7 mouse cellular contexts compared by ENCODE assay signal in the genomic region with DNA sequence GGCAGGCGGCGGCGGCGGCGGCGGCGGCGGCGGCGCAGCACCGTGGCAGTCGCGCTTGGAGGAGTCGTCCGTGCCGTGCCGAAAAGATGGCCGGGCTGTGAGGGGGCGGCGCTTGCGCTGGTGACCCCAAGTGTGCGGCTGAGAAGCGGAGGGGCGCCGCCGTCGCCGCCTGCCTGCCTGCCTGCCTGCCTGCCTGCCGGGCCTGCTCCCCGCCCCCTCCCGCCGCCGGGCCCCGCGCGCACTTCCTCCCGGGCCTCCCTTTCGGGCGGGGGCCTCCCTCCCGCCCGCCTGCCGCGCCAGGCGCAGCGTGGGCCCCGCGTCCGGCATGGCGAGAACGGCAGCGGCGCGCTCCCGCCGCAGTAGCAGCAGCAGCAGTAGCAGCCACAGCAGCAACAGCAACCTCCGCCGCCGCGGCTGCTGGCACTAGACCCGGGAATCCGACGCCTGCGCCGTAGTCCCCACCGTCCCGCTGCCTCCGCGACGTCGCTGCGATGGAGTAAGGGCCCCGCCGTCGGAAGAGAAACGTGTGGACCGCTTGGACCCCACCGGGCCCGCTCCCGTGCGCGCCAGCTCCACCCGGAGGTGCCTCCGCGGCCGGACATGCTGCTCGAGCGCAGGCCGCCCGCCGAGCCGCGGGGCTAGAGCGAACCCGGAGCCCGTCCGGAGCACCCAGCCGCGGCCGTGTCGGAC. TPM values are rescaled to one million over a fixed set of nuclear protein-coding genes. Genes with fewer than 3 reads are reported as not detected.
A peak's percentile ranks its signal among the peaks of the same experiment; 100 is the strongest.
DNase-seq lines count a peak whose midpoint lies in the region; ATAC-seq and TF ChIP-seq lines count a peak whose summit lies in the region.

No protein-coding gene starts in this region.

- peak overlapping the region; percentile 89 for H3K4me3 ChIP-seq in intestine, postnatal 0 days (ENCODE audit: low read depth, low read length)
- H3K4me3 ChIP-seq in limb, embryonic 11.5 days (ENCODE audit: low read depth, low read length), result peak overlapping the region; percentile 97
- peak overlapping the region; percentile 81 for H3K4me3 ChIP-seq in midbrain, embryonic 13.5 days (replicated peaks)
- peak overlapping the region; percentile 92 for H3K4me3 ChIP-seq in small intestine, adult 2 months (ENCODE audit: low read depth, low read length)

- peak; percentile 68 for ATAC-seq in intestine, postnatal 0 days
- ATAC-seq in limb, embryonic 11.5 days (ENCODE audit: insufficient number of reproducible peaks, low FRiP score, low TSS enrichment, low read depth), result peak; percentile 70
- ATAC-seq in midbrain, embryonic 13.5 days, result peak; percentile 73

- peak; percentile 50 for TF ChIP-seq POLR2A in small intestine, adult 2 months (IDR thresholded peaks at IDR 0.05; ENCODE audit: low read depth, low read length)

- H3K4me2 ChIP-seq in intestine, postnatal 0 days (replicated peaks; ENCODE audit: low read depth), result peak overlapping the region; percentile 83
- peak overlapping the region; percentile 87 for H3K4me2 ChIP-seq in limb, embryonic 11.5 days (ENCODE audit: low read depth, severe bottlenecking)
- peak overlapping the region; percentile 95 for H3K4me2 ChIP-seq in midbrain, embryonic 13.5 days (replicated peaks)

- H3K9ac ChIP-seq in intestine, postnatal 0 days (ENCODE audit: low read depth, low read length), result peak overlapping the region; percentile 92
- H3K9ac ChIP-seq in limb, embryonic 11.5 days (ENCODE audit: low read length), result peak overlapping the region; percentile 97
- peak overlapping the region; percentile 99 for H3K9ac ChIP-seq in midbrain, embryonic 13.5 days (replicated peaks)

- H3K9me3 ChIP-seq in intestine, postnatal 0 days (ENCODE audit: control insufficient read depth), result no peaks in the 10 kb centered on the region
- no peaks in the 10 kb centered on the region for H3K9me3 ChIP-seq in limb, embryonic 11.5 days (ENCODE audit: control insufficient read depth, low read length)
- H3K9me3 ChIP-seq in midbrain, embryonic 13.5 days, result no peaks in the 10 kb centered on the region

- peak; percentile 94 for DNase-seq in adrenal gland, adult 2 months
- peak; percentile 51 for DNase-seq in embryo, embryonic 11.5 days (ENCODE audit: low read depth, low spot score)
- peak; percentile 74 to 82 for DNase-seq in gastrocnemius, postnatal 4 days (ENCODE audit: low spot score in 2 of 2)
- DNase-seq in limb, embryonic 11.5 days (ENCODE audit: low spot score), result peak; percentile 86

- H3K36me3 ChIP-seq in intestine, postnatal 0 days (ENCODE audit: control insufficient read depth, insufficient read depth), result no peaks in the 10 kb centered on the region
- H3K36me3 ChIP-seq in limb, embryonic 11.5 days (ENCODE audit: control insufficient read depth, insufficient read depth, low read length), result no peaks in the 10 kb centered on the region
- no peaks in the 10 kb centered on the region for H3K36me3 ChIP-seq in midbrain, embryonic 13.5 days
- H3K36me3 ChIP-seq in small intestine, adult 2 months (ENCODE audit: control insufficient read depth, insufficient read depth, low read length), result no peaks in the 10 kb centered on the region

- H3K4me1 ChIP-seq in intestine, postnatal 0 days (replicated peaks; ENCODE audit: control insufficient read depth, insufficient read depth, low read length), result peaks cover 8% of the 10 kb centered on the region; the same call in 1 of the 2 replicates
- peaks cover 18% of the 10 kb centered on the region for H3K4me1 ChIP-seq in limb, embryonic 11.5 days (ENCODE audit: control insufficient read depth, insufficient read depth, low read length)
- peaks cover 33% of the 10 kb centered on the region for H3K4me1 ChIP-seq in midbrain, embryonic 13.5 days (replicated peaks)
- H3K4me1 ChIP-seq in small intestine, adult 2 months (ENCODE audit: control insufficient read depth, insufficient read depth, insufficient read length, low read length), result peaks cover 10% of the 10 kb centered on the region; the same call in 1 of the 2 replicates

- under 1% methylated on average over 73 of the region's 100 CpGs for WGBS in intestine, postnatal 0 days
- under 1% methylated on average over 61 of the region's 100 CpGs for WGBS in limb, embryonic 11.5 days
- under 1% methylated on average over 64 of the region's 100 CpGs for WGBS in midbrain, embryonic 13.5 days
- WGBS in small intestine, adult 2 months, result under 1% methylated on average over 98 of the region's 100 CpGs

- H3K27ac ChIP-seq in intestine, postnatal 0 days (ENCODE audit: low read depth, low read length), result peak overlapping the region; percentile 99
- peak overlapping the region; percentile 97 for H3K27ac ChIP-seq in limb, embryonic 11.5 days (replicated peaks; ENCODE audit: low read depth, low read length)
- peak overlapping the region; percentile 99 for H3K27ac ChIP-seq in midbrain, embryonic 13.5 days
- H3K27ac ChIP-seq in small intestine, adult 2 months (ENCODE audit: insufficient read depth, low read depth, low read length), result peak overlapping the region; percentile 98

- no peaks in the 10 kb centered on the region for H3K27me3 ChIP-seq in intestine, postnatal 0 days (replicated peaks; ENCODE audit: control insufficient read depth, insufficient read depth, low read length)
- H3K27me3 ChIP-seq in limb, embryonic 11.5 days (ENCODE audit: control insufficient read depth, insufficient read depth, low read length), result no peaks in the 10 kb centered on the region
- H3K27me3 ChIP-seq in midbrain, embryonic 13.5 days, result no peaks in the 10 kb centered on the region
- H3K27me3 ChIP-seq in small intestine, adult 2 months (ENCODE audit: control insufficient read depth, insufficient read depth, low read length), result no peaks in the 10 kb centered on the region

- peak; percentile 32; the same call in 1 of the 2 replicates for TF ChIP-seq CTCF in intestine, postnatal 0 days (IDR thresholded peaks at IDR 0.05; ENCODE audit: low read depth)
- TF ChIP-seq CTCF in small intestine, adult 2 months (IDR thresholded peaks at IDR 0.05; ENCODE audit: extremely low read depth, insufficient read length, insufficient replicate concordance, low read depth, low read length), result no peak

RNA-seq across cellular contexts. Expression of gene Msl2, which starts 0.6 kb away (rescaled TPM):
- total RNA-seq in adrenal gland, adult 2 months (2021), result 10 to 100 TPM; 46.8 to 56.7 TPM
- polyA plus RNA-seq in adrenal gland, adult 2 months (2012; rRNA removed), result 34.1 and 38.4 TPM in 2 replicates
- 10 to 100 TPM; 32.1 to 35.0 TPM for total RNA-seq in gastrocnemius, postnatal 4 days (2021)
- 4.6 and 5.6 TPM in 2 replicates for polyA plus RNA-seq in intestine, postnatal 0 days (2015; fragmentation: Nextera tagmentation; extraction: Ambion mirVana)
- polyA plus RNA-seq in limb, embryonic 11.5 days (2014; fragmentation: Nextera tagmentation; extraction: Ambion mirVana), result 5.7 and 6.7 TPM in 2 replicates
- 5.5 and 7.2 TPM in 2 replicates for polyA plus RNA-seq in midbrain, embryonic 13.5 days (2015; fragmentation: Nextera tagmentation; extraction: Ambion mirVana)
- 14.2 and 24.4 TPM in 2 replicates for polyA plus RNA-seq in small intestine, adult 2 months (2012; rRNA removed)

RNA-seq across cellular contexts. Expression of gene Pccb, which starts 39.8 kb away (rescaled TPM):
- 100 to 1,000 TPM; 140 to 166 TPM for total RNA-seq in adrenal gland, adult 2 months (2021)
- 113 and 128 TPM in 2 replicates for polyA plus RNA-seq in adrenal gland, adult 2 months (2012; rRNA removed)
- total RNA-seq in gastrocnemius, postnatal 4 days (2021), result 10 to 100 TPM; 48.9 to 51.4 TPM
- 30.4 and 31.2 TPM in 2 replicates for polyA plus RNA-seq in intestine, postnatal 0 days (2015; fragmentation: Nextera tagmentation; extraction: Ambion mirVana)
- 15.1 and 15.4 TPM in 2 replicates for polyA plus RNA-seq in limb, embryonic 11.5 days (2014; fragmentation: Nextera tagmentation; extraction: Ambion mirVana)
- polyA plus RNA-seq in midbrain, embryonic 13.5 days (2015; fragmentation: Nextera tagmentation; extraction: Ambion mirVana), result 23.0 TPM in 2 replicates
- 41.9 and 60.1 TPM in 2 replicates for polyA plus RNA-seq in small intestine, adult 2 months (2012; rRNA removed)

Comparison
In these comparisons a context has a peak if more than half of its experiments do, and no peak if none do; other contexts are left out.
1. Peak in every context shown above with its lines: DNase-seq, ATAC-seq, H3K4me3 ChIP-seq and H3K27ac ChIP-seq.